Mouse (Mus musculus): ENCODE results near the gene Tsx.
A peak's percentile ranks its signal among the peaks of the same experiment; 100 is the strongest.
"Not testable (repeated sequence)": the region's sequence is repeated elsewhere in the genome, so short reads cannot be mapped to it uniquely, and the experiment has no call there.

The Tsx gene

DNA sequence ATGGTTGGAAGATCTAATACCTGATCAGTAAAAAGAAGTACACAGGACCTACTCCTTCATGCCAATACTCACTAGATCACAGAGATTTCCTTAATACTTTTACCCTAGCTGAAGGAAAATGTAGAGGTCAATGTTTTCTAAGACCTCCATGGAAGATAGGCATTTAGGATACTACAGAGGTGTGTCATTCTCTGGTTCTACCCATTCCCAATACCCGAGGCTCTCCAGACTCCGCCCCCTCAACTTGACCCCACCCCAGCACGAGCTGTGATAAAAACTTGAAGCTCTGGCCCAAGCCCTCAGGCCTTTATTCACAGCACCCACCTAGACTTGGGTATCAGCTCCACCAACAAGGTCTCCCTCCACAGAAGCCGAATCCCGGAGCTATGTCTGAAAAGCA lies at the start of gene Tsx:
Gene Tsx (plus strand): TSS at position 301 of the 400 bp plus-strand sequence.
- no peak for DNase-seq (ENCODE audit: low spot score in 2 of 2)

DNA sequence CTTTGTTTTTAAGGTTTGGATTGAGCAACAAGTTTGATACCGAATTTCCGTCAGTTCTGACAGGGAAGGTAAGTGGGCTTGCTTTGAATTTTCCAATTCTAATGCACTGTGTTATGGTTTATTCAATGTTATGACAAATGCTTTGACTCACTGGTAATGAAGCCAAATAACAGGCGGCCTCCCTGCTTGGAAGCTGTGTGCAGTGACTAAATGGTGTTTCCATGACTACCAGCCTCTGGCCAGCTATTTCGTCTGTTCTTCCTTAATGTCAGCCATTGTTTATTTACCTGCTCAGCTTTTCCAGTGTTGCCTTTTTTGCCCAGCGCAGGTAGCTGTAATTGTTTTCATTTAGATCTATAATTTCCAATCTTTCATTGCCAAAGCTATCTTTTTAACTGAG lies 48.1 kb upstream of the Tsx start:
- DNase-seq (ENCODE audit: low spot score in 2 of 2): no peak

DNA sequence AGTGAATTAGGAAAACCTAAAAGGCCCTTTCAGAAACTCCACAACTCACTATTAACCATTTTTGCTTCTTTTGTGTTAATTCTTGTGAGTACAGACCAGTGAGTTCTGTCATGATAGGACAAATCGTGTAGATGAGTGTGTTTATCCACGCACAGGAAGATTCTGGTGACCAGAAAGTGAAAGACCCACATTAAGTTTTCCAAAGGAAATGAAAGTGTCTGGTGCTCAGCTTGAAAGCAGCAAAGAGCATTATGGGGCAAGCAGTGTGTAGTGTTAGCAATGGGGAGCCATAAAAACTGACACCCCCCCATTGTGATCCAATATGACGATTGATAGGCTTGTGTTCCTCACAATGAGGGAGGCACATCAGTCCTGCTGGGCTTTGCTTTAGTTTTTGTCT lies 45.6 kb upstream of the Tsx start:
- no peak for DNase-seq (ENCODE audit: low spot score in 2 of 2)

DNA sequence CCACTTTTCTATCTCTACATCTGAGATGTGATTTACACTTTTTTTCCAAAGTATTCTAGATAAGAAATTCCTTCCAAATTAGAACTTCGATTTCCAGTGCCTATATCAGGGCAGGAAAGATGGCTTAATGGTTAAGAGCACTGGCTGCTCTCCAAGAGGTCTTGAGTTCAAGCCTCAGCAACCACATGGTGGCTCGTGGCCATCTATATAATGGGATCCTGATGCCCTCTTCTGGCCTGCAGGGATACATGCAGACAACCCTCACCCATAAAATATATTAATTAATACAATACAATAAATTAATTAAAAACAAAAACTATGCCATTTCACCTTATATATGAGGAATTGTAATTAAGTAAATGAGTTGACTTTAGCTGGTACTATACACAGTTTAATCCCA lies 43.0 kb upstream of the Tsx start:
- DNase-seq (ENCODE audit: low spot score in 2 of 2): no peak

DNA sequence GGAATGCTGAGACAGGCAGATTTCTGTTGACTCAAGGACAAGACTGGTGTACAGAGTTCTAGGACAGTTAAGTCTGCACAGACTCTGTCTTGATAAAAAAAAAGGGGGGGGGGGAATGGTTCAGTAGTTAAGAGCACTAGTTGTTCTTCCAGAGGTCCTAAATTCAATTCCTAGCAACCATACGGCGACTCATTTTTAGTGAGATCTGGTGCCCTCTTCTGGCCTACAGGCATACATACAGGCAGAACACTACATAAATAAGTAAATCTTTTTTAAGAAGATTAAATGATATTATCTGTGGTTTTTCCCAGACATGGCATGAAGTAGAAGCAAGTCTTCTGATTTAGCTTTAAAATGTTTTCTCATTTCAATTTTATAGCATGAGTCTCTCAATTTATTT lies 42.6 kb upstream of the Tsx start:
- DNase-seq (ENCODE audit: low spot score in 2 of 2): no peak

DNA sequence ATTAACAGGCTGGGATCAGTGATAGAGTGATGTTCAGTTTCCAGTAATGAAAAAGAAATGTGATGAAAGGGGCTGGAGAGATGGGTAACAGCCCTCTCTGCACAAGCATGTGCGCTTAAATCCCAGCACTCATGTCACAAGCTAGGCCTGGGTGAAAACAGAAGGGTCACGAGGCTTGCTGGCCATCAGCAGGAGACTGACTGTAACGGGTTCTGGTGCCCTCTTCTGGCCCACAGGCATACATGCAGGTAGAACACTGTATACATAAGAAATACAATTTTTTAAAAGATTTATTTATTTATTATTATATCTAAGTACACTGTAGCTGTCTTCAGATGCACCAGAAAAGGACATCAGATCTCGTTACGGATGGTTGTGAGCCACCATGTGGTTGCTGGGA lies 40.0 kb upstream of the Tsx start:
- no peak for DNase-seq (ENCODE audit: low spot score in 2 of 2)

DNA sequence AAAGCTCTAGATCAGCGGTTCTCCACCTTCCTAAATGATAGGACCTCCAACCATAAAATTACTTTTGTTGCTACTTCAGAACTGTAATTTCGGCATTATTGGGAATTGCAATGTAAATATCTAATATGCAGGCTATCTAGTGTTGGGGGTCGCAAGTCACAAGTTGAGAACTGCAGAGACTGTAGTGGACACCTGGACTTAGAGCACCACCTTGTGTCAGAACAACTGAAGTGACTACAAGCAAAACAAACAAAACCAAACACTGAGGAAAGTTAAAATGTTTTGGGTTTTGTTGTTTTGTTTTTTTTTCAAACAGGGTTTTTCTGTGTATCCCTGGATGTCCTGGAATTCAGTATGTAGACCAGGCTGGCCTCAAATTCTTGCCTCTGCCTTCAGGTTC lies 29.7 kb upstream of the Tsx start:
- no peak for DNase-seq (ENCODE audit: low spot score in 2 of 2)

DNA sequence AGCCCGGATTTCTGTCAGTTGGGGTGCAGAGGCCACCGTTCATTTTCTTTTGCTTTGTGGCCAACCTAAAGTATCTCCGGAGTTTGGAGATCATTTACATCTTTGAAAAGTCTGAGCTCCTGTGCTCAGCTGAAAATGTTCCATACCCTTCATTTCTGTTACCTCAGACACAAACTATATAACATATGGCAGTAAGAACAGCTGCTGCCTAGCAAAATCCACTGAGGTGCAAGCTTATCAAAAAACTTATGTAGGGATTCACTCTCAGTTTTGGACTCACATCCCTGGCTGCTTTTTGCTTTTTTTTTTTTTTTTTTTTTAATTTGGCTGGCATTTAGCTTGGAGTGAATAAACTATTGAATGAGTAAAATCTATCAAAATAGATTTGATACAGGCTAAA lies 26.1 kb upstream of the Tsx start:
- DNase-seq (ENCODE audit: low spot score in 2 of 2): no peak

DNA sequence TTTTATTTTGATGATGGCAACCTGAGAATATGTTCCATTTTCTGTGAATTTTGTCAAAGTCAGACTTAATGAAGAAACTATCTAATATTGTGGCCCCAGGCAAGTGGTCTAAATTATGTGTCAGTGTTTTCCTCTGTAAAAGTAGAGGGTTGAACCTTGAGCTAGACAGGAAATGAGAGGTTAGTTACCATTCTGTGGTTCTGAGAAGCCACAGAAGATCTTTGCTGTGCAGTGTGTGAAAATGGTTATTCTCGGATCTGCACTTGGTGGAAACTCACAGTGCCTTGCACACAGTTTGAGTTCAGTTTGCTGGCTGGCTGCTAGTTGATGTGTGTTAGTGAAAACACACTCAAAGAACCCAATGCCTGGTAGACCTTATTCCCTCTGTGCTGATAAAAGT lies 20.4 kb upstream of the Tsx start:
- DNase-seq (ENCODE audit: low spot score in 2 of 2): no peak

DNA sequence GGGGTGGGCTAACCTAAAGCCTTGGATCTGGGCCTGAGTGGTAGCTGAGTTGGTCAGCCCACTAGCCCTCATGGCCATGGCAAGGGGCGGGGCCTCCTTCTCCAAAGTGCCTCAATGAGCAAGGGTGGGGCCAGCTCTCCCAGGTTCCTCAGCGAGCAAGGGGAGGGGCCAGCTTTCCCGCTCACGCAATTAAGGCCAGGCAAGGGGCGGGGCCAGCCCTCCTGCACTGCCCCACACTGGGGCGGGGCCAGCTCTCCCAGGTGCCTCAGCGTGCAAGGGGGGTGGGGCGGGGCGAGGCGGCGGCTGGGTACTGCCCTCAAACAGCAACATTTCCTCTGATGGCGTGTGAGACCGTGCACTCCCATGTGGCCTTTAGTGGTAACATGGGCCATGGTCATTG lies 9.2 kb upstream of the Tsx start:
- peak in 1 of 2 experiments; percentile 61 for DNase-seq (ENCODE audit: low spot score in 2 of 2)

DNA sequence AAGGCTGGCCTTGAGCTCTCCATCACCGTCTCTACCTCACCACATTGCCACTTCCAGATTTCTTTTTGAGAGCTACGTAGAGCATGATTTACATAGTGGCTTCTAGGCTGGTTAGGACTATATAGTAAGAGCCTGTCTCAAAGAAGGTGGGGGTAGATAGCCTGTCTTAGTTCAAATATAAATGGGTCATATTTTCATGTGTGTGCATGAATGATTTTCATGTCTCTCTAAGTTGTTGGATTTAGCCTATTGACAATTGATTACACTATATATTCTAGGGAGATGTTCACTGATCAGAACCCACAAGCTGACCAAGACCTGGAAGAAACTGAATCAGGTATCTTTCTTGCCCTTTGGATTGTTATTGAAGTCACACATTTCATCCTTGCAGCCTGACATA lies 7.4 kb downstream of the Tsx start, which contains the start of gene Gm26992:
Gene Gm26992 (plus strand): TSS at position 301 of the 400 bp plus-strand sequence.
- no peak for DNase-seq (ENCODE audit: low spot score in 2 of 2)

DNA sequence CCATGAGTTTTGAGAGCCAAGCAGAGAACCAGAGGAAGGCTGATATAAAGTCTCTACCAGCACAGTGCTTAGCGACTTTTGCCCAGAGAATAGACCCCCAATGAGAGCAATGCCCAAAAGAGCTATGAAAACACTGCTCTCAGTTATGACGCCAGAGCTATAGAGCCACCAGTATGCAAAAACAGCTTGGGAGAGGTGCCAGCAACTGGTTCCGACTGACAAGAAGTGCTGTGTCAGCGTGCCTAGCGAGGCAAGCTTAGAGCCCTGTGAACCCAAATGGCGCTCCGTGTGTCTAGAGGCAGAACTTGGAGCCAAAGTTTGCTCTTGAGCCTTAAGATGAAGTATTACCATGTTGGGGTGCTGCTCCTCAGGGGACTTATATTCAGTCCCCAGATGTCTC lies 13.4 kb downstream of the Tsx start:
- DNase-seq (ENCODE audit: low spot score in 2 of 2): no peak

DNA sequence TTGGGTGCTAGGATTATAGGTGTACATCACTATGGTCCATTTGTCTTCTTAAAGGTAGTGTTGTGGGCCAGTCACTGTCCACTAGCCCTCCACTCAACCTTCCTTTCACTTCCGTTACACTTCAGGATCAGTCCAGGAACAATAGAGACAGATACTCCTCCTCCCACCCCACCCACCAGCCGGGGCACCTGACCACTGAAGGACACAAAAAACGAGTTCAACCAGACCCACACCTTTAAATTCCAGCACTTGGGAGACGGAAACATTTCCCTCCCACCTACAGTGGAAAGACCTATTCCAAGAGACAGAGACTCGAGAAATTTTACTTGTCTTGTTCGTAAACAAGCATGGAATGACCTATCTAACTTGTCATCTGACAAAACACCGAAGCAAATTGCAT lies 18.0 kb downstream of the Tsx start:
- DNase-seq (ENCODE audit: low spot score in 2 of 2): no peak

DNA sequence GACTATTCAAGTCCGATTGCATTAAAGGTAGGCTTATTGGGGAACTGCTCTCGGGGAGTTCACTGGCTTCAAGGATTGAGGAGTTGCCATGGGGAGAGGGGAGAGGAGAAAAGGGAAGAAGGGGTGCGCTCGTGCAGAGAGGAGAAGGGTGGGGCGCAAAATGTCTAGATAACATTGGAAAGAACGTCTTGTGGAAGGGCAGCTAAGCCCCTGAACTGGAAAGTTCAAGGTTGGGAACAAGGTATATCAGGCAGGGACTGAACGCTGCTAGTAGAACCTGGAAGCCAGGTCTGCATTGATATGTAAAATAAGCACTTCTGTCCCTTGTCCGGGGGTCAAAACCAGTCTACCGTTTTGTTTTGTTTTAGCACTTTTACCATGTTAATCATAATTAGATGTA lies 23.8 kb downstream of the Tsx start:
- DNase-seq (ENCODE audit: low spot score in 2 of 2): no peak

DNA sequence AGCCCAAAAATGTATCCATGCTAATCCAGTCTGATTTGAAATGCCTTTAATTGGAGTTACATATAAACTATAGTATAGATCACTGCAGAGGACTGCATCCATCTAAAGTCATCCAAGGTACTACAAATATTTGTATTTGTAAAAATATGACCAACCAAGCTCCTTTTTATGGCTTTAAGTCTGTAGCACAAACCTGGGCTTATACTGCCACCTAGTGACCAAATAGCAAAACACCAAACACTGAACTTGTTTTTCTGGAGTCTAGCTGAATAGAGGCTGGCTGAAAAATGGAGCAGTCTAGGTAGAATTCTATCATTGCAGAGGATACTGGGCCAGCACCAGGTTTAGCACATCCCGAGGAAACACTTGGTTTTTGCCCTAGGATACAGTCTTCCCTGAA lies 26.5 kb downstream of the Tsx start:
- DNase-seq (ENCODE audit: low spot score in 2 of 2): no peak

DNA sequence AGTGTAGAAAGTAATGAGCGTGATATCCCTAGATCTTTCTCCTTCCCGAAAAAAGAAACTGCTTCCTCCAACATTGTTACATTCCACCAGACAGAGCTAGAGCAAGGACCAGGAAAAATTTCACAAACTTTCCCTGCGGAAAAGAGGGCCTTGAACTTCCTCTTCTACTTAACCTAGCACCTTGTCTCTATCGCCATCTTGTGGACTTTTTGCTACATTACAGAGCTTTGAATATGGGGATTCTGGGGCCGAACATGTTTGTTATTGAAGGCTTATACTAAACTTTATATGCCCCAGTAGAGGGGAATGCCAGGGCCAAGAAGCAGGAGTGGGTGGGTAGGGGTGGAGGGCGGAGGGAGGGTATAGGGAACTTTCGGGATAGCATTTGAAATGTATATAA lies 29.5 kb downstream of the Tsx start:
- no peak for DNase-seq (ENCODE audit: low spot score in 2 of 2)

DNA sequence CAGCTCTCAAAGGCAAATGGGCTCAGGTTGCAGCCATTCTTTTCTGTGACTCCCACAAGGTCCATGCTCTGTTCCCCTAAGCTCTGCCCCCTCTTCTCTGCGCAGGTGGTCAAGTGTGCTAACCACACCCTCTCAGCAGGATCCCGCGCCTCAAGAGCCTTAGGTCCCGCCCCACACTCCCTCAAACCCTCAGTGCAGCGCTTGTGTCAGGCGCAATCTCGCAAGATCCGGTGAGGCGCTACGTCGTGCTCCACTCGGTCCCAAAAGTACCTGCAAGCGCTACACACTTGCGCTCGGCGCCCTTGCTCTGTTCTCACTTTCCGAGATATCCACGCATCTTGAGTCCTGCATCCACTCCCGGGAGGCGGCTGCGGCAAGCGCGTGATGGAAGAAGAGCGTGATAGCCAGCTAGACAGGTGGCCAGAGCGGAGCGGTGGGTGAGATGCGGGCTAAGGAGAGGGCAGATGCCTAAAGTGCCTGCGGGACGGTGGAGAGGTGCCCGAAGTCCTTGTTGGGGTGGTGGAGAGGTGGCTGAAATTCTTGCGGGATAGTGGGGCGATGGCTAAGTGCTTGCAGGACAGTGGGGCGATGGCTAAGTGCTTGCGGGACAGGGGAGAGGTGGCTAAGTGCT lies 33.4 kb downstream of the Tsx start:
- DNase-seq (ENCODE audit: low spot score in 2 of 2): peak in 1 of 2 experiments; percentile 59

DNA sequence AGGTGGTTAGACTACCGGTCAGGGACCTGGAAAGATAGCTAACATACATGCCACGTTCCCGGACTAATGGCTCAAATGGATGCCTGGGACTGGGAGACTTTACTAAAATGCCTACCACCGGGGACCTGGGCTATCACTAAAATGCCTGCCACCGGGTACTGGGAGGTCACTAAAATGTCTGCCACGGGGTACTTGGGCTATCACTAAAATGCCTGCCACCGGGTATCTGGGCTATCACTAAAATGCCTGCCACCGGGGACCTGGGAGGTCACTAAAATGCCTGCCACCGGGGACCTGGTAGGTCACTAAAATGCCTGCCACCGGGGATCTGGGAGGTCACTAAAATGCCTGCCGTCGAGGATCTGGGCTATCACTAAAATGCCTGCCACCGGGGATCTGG lies 34.2 kb downstream of the Tsx start:
- not testable (repeated sequence) for DNase-seq (ENCODE audit: low spot score in 2 of 2)

DNA sequence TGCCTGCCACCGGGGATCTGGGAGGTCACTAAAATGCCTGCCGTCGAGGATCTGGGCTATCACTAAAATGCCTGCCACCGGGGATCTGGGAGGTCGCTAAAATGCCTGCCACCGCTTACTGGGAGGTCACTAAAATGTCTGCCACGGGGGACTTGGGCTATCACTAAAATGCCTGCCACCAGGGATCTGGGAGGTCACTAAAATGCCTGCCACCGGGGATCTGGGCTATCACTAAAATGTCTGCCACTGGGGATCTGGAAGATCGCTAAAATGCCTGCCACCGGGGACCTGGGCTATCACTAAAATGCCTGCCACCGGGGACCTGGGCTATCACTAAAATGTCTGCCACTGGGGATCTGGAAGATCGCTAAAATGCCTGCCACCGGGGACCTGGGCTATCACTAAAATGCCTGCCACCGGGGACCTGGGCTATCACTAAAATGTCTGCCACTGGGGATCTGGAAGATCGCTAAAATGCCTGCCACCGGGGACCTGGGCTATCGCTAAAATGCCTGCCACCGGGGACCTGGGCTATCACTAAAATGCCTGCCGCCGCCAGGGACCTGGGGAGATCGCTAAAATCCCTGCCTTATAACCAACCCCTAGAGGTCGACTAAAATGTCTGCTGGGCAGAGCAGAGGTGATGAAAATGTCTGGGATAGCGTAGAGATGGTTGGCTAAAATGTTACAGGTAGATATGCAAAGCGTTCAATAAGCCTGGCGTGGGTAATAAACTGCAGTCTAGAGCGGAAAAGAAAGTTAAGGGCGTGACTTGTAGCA lies 34.9 kb downstream of the Tsx start:
- DNase-seq (ENCODE audit: low spot score in 2 of 2): not testable (repeated sequence)

DNA sequence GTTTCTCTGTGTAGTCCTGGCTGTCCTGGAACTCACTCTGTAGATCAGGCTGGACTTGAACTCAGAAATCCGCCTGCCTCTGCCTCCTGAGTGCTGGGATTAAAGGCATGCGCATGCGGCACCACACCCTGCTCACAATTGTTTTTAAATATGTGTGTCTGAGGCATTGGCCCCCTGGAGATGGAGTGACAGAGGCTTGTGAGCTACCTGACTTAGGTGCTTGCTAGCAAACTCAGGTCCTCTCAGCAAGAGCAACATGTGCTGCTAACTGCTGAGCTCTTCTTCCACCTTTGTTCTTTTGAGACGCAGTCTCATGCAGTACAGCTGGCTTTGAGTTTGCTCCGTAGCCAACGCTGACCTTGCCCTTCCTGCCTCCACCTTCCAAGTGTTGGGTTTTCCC lies 38.5 kb downstream of the Tsx start:
- DNase-seq (ENCODE audit: low spot score in 2 of 2): no peak

DNA sequence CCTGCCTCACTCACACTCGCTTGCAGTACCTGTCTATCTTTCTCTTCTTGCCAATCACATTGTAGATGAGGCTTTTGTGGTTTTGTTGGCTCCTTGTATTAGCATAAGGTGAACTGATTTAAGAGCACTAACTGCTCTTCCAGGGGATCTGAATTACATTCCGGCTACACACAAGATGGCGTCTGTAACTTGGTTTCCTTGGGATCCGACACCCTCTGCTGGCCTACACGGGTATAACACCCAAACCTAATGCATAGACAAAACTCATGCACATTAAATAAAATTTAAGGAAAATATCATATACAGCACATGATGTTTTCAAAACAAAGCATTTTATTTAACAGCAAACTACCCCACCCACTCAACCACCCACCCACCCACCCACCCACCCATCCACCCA lies 45.8 kb downstream of the Tsx start:
- no peak for DNase-seq (ENCODE audit: low spot score in 2 of 2)

DNA sequence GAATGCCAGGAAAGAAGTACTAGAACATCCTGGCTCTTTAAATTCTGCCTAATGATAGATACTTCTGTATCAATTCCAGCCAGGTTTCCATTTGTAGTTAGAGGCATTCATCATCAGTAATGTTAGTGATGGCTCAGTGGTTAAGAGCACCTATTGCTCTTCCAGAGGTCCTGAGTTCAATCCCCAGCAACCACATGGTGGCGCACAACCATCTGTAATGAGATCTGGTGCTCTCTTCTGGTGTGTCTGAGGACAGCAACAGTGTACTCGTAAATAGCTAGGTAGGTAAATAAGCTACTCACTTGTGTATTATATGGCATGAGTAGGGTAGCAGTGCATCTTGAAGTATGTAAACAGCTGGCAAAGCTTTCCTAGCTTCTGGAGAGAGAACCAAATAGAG lies 54.7 kb downstream of the Tsx start:
- DNase-seq (ENCODE audit: low spot score in 2 of 2): no peak

DNA sequence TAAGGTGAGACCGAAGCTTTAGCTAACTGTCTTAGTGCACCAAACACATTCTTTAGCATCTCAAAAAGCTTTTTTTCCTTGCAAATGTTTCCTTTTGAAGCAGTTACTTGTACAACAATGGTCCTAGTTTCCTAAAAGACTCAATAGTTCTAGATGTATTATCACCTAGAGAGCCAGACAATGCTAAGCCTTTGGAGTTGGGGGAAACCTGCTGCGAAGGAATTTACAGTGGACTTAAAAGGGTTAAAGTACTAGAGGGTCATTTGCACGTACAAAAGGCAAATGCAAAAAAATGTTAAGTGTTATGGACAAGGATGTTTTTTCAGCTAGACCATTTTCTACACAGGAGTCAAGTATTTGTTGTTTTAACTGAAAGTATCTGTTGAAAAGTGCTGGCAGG lies 58.1 kb downstream of the Tsx start:
- no peak for DNase-seq (ENCODE audit: low spot score in 2 of 2)

Data from urinary bladder, postnatal 4 days (tissue).